Mouse (Mus musculus) v-Abl transformed pro-B cells (cell line): Measurements from ENCODE around the gene Gm49383.

ENCODE experiments used
- in situ Hi-C, 2 experiments: fragments of 400-800 bp; cut with MboI; formaldehyde crosslinking; loops; one replicate each; pipeline ENCODE4 v1.15.1; 2025; ENCODE audit not compliant: unreplicated experiment in 2 of 2

Gene Gm49383

GRCm38 (mm10) chr12:69171307-69171706, 25.6 kb downstream of the Gm49383 start:
- in situ Hi-C loops = loop anchor here (25.0 kb wide), 2 partner anchors 966 to 1791 kb away; partner anchors contain the start of gene Psma3 (in 1 of the 2)

DNA sequence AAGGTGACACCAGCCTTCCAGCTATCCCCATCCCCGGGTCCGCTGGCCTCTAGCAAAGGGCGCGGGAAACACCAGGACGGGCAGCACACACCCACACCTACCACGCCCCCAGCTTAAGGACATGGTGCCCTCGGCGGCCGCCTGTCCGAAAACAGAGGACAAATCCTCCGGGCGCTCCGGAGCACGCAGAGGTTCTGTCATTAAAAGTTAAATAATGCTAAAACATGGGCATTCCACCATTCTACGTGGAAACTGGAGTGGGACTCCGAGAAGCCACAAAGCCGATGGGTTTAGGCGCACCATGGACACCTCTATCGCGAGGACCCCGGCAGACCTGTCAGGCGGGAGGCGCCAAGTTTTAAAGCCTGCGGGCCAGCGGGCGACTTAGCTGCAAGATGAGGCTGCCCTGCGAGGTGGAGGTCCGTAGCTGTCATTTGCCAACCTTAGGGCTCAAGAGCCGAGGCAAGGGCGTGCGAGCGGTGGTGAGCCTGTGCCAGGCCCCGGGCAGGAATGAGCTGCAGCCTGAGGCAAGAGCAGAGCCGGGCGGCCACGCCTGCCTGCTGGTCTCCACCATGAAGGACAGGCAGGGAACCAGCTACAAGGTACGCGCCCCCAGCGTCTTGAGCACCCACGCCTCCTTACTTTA, 28.3 kb downstream of the Gm49383 start, which contains the start of gene Lrr1:
Lrr1 (plus strand) TSS at position 354 of the 646 bp plus-strand sequence.
- in situ Hi-C loops = loop anchor here (25.0 kb wide), 2 partner anchors 969 to 1794 kb away; partner anchors contain the start of gene Psma3 (in 1 of the 2)

DNA sequence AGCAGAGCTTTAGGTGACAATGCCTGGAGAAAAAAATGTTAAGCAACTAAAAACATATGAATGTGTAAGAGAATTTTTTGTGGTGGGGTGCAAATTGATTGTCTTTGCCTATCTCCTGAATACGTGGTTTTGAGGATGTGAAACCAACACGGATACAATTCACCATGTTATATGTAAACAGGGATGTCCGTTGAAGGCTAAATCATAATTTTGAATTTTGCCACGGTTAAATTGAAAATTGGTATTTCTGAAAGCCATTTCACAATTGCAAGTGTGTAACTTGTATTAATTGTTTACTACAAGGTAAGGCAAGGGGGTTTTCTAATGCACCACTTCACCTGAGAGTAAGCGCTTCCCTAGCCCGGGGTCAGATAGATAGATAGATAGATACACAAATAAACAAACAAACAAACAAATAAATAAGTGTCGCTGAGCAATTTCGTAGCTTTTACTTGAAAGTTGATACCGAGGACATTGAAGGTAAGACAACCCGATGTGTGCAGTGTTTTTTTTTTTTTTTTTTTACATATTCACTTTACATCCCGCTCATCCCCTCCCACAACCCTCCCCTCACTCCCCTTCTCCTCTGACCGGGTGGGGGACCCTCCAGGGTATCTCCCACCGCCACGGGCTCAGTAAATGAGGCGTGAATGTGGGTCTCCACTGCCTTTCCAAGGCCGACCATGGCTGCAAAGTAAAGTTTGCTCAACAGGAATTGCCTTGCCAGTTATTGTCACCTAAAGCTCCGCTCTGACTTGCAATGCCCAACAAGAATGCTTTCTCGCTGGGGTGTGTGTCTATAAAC, 29.0 kb downstream of the Gm49383 start:
- in situ Hi-C loops = loop anchor here (25.0 kb wide), 2 partner anchors 969 to 1794 kb away; partner anchors contain the start of gene Psma3 (in 1 of the 2)

GRCm38 (mm10) chr12:69166861-69167581, 29.9 kb downstream of the Gm49383 start:
- in situ Hi-C loops = loop anchor here (25.0 kb wide), 2 partner anchors 970 to 1795 kb away; partner anchors contain the start of gene Psma3 (in 1 of the 2)

DNA sequence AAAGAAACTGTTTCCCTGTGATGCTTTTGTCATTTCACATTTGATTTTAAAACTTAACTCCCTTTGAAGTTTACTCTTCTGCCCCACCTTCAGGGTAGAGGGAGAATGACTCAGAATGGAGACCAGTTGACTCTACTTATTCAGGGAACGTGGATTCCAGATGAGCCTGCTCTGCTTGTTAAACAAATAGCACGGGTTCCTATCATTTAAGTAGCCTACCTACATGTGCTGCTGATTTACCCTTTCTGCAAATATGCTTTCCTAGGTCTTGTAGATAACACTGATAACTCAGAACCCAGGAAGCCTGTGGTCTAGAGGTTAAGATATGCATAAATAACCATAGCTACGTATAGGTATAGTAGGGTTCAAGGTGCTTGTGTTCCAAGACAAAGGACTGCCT, 32.0 kb downstream of the Gm49383 start:
- in situ Hi-C loops = loop anchor here (25.0 kb wide), 2 partner anchors 972 to 1797 kb away; partner anchors contain the start of gene Psma3 (in 1 of the 2)

DNA sequence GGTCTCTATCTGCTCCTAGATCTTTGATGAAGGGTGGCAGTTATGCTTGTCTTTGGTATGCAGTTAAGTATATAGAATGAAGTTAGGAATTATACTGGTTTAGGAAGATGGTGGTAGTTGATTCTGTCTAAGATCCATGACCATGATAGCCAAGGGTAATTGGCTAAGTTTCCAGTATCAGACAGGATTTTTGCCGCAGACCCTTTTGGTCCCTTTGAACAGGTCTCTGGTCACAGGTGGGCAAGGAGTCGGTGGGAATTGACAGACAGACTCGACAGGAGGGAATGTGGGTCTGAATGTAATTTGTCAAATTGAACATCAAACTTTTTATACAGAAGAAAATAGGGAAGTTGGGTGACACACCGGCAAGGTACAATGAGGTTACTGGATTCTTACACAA, 33.3 kb downstream of the Gm49383 start:
- in situ Hi-C loops = loop anchor here (25.0 kb wide), 2 partner anchors 974 to 1799 kb away; partner anchors contain the start of gene Psma3 (in 1 of the 2)

GRCm38 (mm10) chr12:69160677-69161076, 36.2 kb downstream of the Gm49383 start:
- in situ Hi-C loops = loop anchor here (25.0 kb wide), 2 partner anchors 977 to 1802 kb away; partner anchors contain the start of gene Psma3 (in 1 of the 2)

GRCm38 (mm10) chr12:69159578-69159940, 37.3 kb downstream of the Gm49383 start:
- in situ Hi-C loops = loop anchor here (25.0 kb wide), 2 partner anchors 978 to 1803 kb away; partner anchors contain the start of gene Psma3 (in 1 of the 2)

DNA sequence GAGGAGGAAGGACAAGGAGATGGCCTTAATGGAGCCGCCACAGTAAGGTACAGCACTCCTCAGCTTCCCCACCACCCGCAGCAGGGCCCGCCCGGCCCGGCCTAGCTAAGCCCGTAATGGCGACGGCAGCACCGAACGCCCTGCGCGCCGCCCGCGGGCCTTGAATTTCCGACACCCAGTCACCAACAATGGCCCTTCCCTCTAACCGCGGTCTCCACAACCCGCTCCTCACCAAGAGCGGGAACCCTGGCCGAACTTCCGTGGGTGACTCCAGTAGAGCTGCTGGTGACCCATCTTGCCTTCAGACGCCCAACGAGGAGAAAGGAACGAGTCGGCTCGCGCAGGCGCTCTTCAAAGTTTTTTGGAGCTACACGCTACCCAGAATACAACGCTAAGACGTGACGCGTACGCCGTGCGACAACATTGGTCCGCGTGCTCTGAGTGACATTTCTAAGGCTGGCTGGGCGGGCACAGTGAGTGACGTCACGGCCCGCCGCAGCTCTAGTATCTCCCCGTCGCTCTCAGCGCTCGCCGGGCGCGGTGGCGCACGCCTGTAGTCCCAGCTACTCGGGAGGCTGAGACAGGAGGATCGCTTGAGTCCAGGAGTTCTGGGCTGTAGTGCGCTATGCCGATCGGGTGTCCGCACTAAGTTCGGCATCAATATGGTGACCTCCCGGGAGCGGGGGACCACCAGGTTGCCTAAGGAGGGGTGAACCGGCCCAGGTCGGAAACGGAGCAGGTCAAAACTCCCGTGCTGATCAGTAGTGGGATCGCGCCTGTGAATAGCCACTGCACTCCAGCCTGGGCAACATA, 37.9 kb downstream of the Gm49383 start, which contains the start of gene Rps29:
Rps29 (minus strand) TSS at position 422 of the 813 bp plus-strand sequence.
- in situ Hi-C loops = loop anchor here (25.0 kb wide), 2 partner anchors 978 to 1803 kb away; partner anchors contain the start of gene Psma3 (in 1 of the 2)

GRCm38 (mm10) chr12:69158366-69158764, 38.5 kb downstream of the Gm49383 start:
- in situ Hi-C loops = loop anchor here (25.0 kb wide), 2 partner anchors 979 to 1804 kb away; partner anchors contain the start of gene Psma3 (in 1 of the 2)

- in situ Hi-C loops = loop anchor here (25.0 kb wide), 2 partner anchors 980 to 1805 kb away; partner anchors contain the start of gene Psma3 (in 1 of the 2)
These were observed 39.8 kb downstream of the Gm49383 start for GRCm38 (mm10) chr12:69157107-69157506.

GRCm38 (mm10) chr12:69156436-69156835, 40.5 kb downstream of the Gm49383 start:
- in situ Hi-C loops = loop anchor here (25.0 kb wide), 2 partner anchors 981 to 1806 kb away; partner anchors contain the start of gene Psma3 (in 1 of the 2)

- in situ Hi-C loops = loop anchor here (25.0 kb wide), 2 partner anchors 981 to 1806 kb away; partner anchors contain the start of gene Psma3 (in 1 of the 2)
These were observed 41.0 kb downstream of the Gm49383 start for GRCm38 (mm10) chr12:69155923-69156322.

DNA sequence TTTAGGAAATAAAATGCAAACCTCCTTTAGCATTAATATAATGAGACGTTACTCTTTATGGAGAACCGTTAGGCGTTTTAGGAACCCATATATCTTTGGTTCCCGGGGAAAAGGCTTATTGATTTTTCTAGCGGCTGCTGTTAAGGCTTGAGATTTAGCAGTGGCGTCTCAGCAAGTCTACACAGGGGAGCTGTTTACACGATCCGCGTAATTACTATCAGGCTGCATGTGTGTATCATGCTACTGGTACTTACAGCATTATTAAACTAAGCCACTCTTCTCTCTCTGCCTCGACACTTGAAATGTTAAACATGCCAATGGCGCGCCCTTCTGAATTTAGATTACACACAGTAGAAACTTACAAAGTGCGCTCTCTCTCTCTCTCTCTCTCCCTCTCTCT, 46.9 kb downstream of the Gm49383 start:
- in situ Hi-C loops = loop anchor here (25.0 kb wide), 2 partner anchors 987 to 1812 kb away; partner anchors contain the start of gene Psma3 (in 1 of the 2)

DNA sequence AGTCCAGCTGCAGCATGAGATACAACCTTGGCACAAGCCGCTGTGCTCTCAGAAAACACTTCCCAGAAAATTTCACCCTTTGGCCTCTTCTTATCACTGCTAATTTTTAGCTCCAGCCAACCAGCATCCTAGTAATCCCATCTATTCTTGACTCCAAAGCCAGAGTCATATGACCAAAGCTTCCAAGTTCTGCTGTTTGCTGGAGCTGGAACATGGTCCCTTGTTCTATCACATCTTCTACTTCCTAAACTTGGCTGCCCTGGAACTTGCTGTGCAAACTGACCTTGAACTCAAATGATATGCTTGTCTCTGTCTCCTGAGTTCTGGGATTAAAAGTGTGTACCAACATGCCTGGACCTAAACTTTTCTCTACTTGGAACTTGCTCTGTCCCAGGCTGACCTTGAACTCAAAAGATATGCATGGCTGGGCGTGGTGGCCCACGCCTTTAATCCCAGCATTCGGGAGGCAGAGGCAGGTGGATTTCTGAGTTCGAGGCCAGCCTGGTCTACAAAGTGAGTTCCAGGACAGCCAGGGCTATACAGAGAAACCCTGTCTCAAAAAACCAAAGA, 49.7 kb downstream of the Gm49383 start:
- in situ Hi-C loops = loop anchor here in 1 of 2 experiments (25.0 kb wide), 1 partner anchor 1315 kb away; the partner anchor contains the start of gene Tmx1

GRCm38 (mm10) chr12:69143460-69143859, 53.4 kb downstream of the Gm49383 start:
- in situ Hi-C loops = loop anchor here in 1 of 2 experiments (25.0 kb wide), 1 partner anchor 1319 kb away; the partner anchor contains the start of gene Tmx1

DNA sequence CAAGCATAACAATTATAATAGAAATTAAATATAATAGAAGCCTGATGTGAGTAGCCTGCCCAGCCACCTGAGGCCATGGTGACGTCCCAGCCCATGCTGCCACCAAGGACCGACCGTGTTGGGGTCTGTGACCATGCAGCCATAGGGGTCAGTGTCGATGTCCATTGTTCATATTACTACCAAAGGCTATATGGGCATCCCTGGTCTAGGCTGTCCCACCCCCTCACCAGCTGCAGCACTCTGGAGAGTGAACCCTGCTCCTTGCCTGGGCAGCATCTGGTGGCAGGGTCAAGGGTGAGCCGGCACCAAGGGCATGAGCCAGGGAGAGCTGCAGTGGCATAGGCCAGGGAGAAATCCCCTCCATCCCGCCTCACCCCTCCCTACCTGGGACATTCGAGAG, 57.1 kb downstream of the Gm49383 start:
- in situ Hi-C loops = loop anchor here in 1 of 2 experiments (25.0 kb wide), 1 partner anchor 1322 kb away; the partner anchor contains the start of gene Tmx1

DNA sequence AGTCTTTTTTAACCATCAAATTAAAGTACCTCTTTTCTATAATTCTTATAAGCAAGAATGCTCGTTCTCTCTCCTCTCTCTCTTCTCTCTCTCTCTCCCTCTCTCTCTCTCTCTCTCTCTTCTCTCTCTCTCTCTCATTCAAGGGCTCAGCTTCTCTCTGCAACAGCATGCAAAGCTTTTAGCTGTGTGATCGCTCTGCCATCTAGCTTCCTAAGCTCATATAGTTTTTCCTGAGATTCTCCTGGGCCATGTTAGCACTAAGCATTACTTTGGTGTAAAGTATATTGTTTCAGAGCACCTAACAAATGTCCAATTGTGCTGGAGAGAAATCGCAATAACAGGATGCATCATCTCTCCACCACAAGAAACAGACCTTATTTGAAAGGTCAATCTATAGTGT, 57.7 kb downstream of the Gm49383 start:
- in situ Hi-C loops = loop anchor here in 1 of 2 experiments (25.0 kb wide), 1 partner anchor 1323 kb away; the partner anchor contains the start of gene Tmx1
